Mouse (Mus musculus): ENCODE data around the gene Gdf10. TPM values are rescaled to one million over a fixed set of nuclear protein-coding genes. Genes with fewer than 3 reads are reported as not detected.

Gene Gdf10
- polyA plus RNA-seq, 1 experiment from 2014 or later: 9.4 TPM

- no peak overlapping the region for H3K4me2 ChIP-seq (replicated peaks)
- ATAC-seq: no peak
- WGBS: 77% methylated on average over 6 of the region's 6 CpGs
- H3K4me1 ChIP-seq (replicated peaks): no peaks in the 10 kb centered on the region
- H3K27ac ChIP-seq: no peak overlapping the region
- no peak overlapping the region for H3K9ac ChIP-seq
- H3K4me3 ChIP-seq (replicated peaks): no peak overlapping the region
- no peaks in the 10 kb centered on the region for H3K9me3 ChIP-seq
- no peaks in the 10 kb centered on the region for H3K36me3 ChIP-seq
- H3K27me3 ChIP-seq (replicated peaks): no peaks in the 10 kb centered on the region
These were observed 22.7 kb downstream of the Gdf10 start for GRCm38 (mm10) chr14:33946125-33946524.

GRCm38 (mm10) chr14:33952233-33952981 is 29.0 kb downstream of the Gdf10 start:
- Histone ChIP-seq H3K4me2 (replicated peaks) (no peak overlapping the region), H3K9me3 (no peaks in the 10 kb centered on the region), H3K27me3 (replicated peaks) (no peaks in the 10 kb centered on the region), H3K4me1 (replicated peaks) (no peaks in the 10 kb centered on the region), H3K27ac (no peak overlapping the region), H3K9ac (no peak overlapping the region), H3K4me3 (replicated peaks) (no peak overlapping the region), H3K36me3 (no peaks in the 10 kb centered on the region)
- ATAC-seq: no peak
- WGBS: 43% methylated on average over 6 of the region's 6 CpGs

DNA sequence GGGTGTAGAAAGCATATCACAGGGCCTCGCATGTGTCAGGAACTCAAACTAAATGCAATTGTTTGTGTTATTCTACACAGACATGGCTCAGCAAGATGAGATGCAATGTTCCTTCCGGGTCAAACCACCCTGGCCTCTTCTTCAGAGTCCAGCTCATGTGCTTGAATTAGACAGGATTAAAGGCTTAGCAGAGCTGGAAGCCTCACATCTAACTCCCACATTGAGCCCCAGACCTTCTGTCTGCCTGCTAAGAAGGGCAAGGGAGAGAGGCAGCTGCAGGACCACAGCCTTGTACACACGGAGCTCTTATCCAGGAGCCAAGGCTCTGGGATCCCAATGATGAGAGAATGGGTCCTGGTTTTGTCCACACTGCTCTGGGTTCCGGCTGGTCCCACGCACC is 30.4 kb downstream of the Gdf10 start, which contains the start of gene Rbp3:
Gene Rbp3 (plus strand): TSS at position 243 of the 400 bp plus-strand sequence.
- H3K4me2 ChIP-seq (replicated peaks): no peak within 1 kb of the TSS
- no peak within 1 kb of the TSS for H3K9ac ChIP-seq
- no peaks in the 10 kb centered on the region for H3K27me3 ChIP-seq (replicated peaks)
- 83% methylated on average over 5 of the region's 5 CpGs for WGBS
- no peaks in the 10 kb centered on the region for H3K9me3 ChIP-seq
- H3K36me3 ChIP-seq: no peaks in the 10 kb centered on the region
- no peaks in the 10 kb centered on the region for H3K4me1 ChIP-seq (replicated peaks)
- H3K27ac ChIP-seq: no peak within 1 kb of the TSS
- ATAC-seq: no peak
- H3K4me3 ChIP-seq (replicated peaks): no peak within 1 kb of the TSS

GRCm38 (mm10) chr14:33956055-33956454 is 32.7 kb downstream of the Gdf10 start:
- Histone ChIP-seq H3K4me1 (replicated peaks) (no peaks in the 10 kb centered on the region), H3K4me3 (replicated peaks) (no peak overlapping the region), H3K27ac (no peak overlapping the region), H3K36me3 (no peaks in the 10 kb centered on the region), H3K4me2 (replicated peaks) (no peak overlapping the region), H3K9ac (no peak overlapping the region), H3K9me3 (no peaks in the 10 kb centered on the region), H3K27me3 (replicated peaks) (no peaks in the 10 kb centered on the region)
- 76% methylated on average over 13 of the region's 13 CpGs for WGBS
- no peak for ATAC-seq

- H3K9me3 ChIP-seq: no peaks in the 10 kb centered on the region
- no peaks in the 10 kb centered on the region for H3K4me1 ChIP-seq (replicated peaks)
- H3K27me3 ChIP-seq (replicated peaks): no peaks in the 10 kb centered on the region
- no peaks in the 10 kb centered on the region for H3K36me3 ChIP-seq
- H3K4me2 ChIP-seq (replicated peaks): no peak overlapping the region
- H3K9ac ChIP-seq: no peak overlapping the region
- no peak overlapping the region for H3K27ac ChIP-seq
- WGBS: 88% methylated on average over 4 of the region's 4 CpGs
- no peak for ATAC-seq
- H3K4me3 ChIP-seq (replicated peaks): no peak overlapping the region
These were observed 34.8 kb downstream of the Gdf10 start for GRCm38 (mm10) chr14:33958186-33958585.

DNA sequence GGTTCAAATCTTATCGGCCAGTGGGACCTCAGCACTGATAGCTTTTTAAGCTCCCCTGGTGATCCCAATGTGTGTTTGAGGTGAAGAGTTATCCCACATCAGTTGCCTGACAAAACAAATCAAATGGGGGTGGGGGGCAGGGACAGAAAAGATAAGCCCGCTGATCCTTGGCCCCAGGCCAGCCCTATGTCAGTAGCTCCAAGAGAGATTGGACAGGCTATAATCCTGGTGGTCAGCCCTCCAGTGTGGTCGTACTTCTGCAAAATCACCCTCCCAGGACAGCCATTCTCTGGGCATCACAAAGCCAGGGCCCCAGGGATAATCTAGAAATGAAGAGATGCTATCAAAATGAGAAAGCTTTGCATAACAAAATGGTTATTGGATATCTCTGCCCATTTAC is 35.5 kb downstream of the Gdf10 start:
- Histone ChIP-seq H3K9ac (no peak overlapping the region), H3K27me3 (replicated peaks) (no peaks in the 10 kb centered on the region), H3K4me2 (replicated peaks) (no peak overlapping the region), H3K4me1 (replicated peaks) (no peaks in the 10 kb centered on the region), H3K9me3 (no peaks in the 10 kb centered on the region), H3K4me3 (replicated peaks) (no peak overlapping the region), H3K27ac (no peak overlapping the region), H3K36me3 (no peaks in the 10 kb centered on the region)
- 59% methylated on average over 3 of the region's 3 CpGs for WGBS
- no peak for ATAC-seq

- Histone ChIP-seq H3K27me3 (replicated peaks) (no peaks in the 10 kb centered on the region), H3K27ac (no peak overlapping the region), H3K36me3 (no peaks in the 10 kb centered on the region), H3K4me2 (replicated peaks) (no peak overlapping the region), H3K9me3 (no peaks in the 10 kb centered on the region), H3K4me3 (replicated peaks) (no peak overlapping the region), H3K9ac (no peak overlapping the region), H3K4me1 (replicated peaks) (no peaks in the 10 kb centered on the region)
- no peak for ATAC-seq
- 16% methylated on average over 9 of the region's 9 CpGs for WGBS
These were observed 36.0 kb downstream of the Gdf10 start for GRCm38 (mm10) chr14:33959341-33959740.

- Histone ChIP-seq H3K36me3 (no peaks in the 10 kb centered on the region), H3K4me1 (replicated peaks) (no peaks in the 10 kb centered on the region), H3K4me2 (replicated peaks) (no peak overlapping the region), H3K27ac (no peak overlapping the region), H3K9ac (no peak overlapping the region), H3K4me3 (replicated peaks) (no peak overlapping the region), H3K27me3 (replicated peaks) (no peaks in the 10 kb centered on the region), H3K9me3 (no peaks in the 10 kb centered on the region)
- 64% methylated on average over 7 of the region's 7 CpGs for WGBS
- no peak for ATAC-seq
These were observed 42.3 kb downstream of the Gdf10 start for GRCm38 (mm10) chr14:33965675-33966074.

DNA sequence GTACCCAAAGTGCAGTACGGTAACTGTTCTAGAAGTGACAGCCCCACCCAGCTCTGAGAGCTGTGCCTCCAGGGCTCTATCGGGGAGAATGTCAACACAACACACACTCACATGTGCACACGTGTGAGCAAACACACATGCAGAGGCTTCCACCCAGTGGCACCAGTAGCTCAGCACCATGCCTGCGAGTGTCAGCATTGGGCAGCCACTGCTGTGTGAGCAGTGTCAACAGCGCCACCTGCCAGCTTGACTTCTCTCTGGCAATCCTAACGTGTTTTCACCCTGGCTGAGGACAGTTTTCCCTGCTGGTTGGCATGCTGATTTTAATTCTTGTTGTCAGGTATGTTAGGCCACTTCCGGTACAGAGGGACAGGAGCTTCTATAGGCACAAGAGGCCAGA is 49.3 kb downstream of the Gdf10 start:
- Histone ChIP-seq H3K27me3 (replicated peaks) (no peaks in the 10 kb centered on the region), H3K4me2 (replicated peaks) (no peak overlapping the region), H3K4me3 (replicated peaks) (no peak overlapping the region), H3K27ac (no peak overlapping the region), H3K36me3 (no peaks in the 10 kb centered on the region), H3K9me3 (no peaks in the 10 kb centered on the region), H3K4me1 (replicated peaks) (no peaks in the 10 kb centered on the region), H3K9ac (no peak overlapping the region)
- 47% methylated on average over 7 of the region's 7 CpGs for WGBS
- no peak for ATAC-seq

DNA sequence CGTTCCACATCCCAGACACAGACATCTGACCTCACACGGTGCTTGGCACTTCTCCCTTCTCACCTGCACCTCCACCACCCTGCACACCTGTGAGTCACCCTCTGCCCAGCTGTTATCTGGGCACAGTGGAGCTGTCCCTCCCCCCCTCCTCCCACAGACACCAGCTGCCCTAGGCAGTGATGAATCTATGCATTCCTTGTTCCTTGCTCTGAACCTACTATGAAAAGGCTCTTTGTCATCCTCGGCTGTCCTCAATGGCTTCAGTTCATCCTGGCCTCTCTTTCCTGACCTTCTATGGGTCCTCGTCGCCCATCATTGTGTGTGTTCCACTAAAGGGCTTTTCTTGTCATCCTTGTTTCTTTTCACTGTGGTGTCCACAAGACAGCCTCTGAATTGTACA is 51.4 kb downstream of the Gdf10 start:
- no peak overlapping the region for H3K4me3 ChIP-seq (replicated peaks)
- H3K4me2 ChIP-seq (replicated peaks): no peak overlapping the region
- no peaks in the 10 kb centered on the region; the same call in 1 of the 2 replicates for H3K27me3 ChIP-seq (replicated peaks)
- H3K9ac ChIP-seq: no peak overlapping the region
- H3K36me3 ChIP-seq: no peaks in the 10 kb centered on the region
- 0 out of 2 replicates have a peak, but pooled peaks cover 7% of the 10 kb centered on the region for H3K4me1 ChIP-seq (replicated peaks)
- H3K27ac ChIP-seq: no peak overlapping the region
- WGBS: 70% methylated on average over 5 of the region's 5 CpGs
- ATAC-seq: no peak
- H3K9me3 ChIP-seq: no peaks in the 10 kb centered on the region

DNA sequence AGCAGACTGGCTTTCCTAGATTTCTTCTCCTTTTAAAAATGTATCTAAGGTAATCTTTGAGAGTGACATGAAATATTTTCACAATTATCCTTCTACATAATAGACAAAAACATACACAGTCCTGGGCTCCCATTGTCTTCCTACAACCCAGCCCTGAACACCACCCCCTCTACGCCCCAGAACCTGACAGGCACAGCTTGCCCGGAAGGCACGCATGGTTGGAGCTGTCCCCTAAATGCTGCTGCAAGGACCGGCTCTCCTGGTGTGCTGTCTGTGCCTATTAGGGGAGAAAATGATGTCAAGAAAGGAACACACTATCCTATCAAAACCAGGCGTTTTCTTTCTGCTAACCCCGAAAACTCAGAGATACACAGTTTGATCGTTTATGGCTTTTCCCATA is 54.4 kb downstream of the Gdf10 start:
- 41% methylated on average over 7 of the region's 7 CpGs for WGBS
- no peak overlapping the region; the same call in 1 of the 2 replicates for H3K4me2 ChIP-seq (replicated peaks)
- ATAC-seq: no peak

DNA sequence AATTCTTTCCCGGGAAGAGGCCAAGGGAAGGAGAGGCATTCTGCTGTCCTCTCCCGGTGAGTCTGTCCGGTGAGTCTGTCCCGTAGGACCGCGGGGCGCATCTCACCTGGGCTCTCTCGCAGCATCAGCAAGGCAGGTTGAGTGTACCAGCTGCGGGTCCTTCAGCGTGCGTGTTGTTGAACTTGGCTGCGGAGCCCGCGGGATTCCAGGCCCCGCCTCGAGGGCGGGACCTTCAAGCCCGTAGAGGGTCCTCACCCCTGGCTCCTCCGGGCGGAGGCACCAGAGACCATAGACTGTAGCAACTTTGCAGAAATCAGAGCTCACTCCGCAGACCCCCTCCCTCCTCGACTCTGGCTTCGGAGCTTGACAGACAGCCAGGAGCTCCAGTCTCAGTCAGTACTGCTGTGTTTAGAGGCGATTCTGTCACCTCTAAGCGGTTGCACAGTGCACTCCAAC is 55.2 kb downstream of the Gdf10 start, which contains the start of gene Zfp488:
Gene Zfp488 (minus strand): TSS at position 161 of the 456 bp plus-strand sequence.
- Histone ChIP-seq H3K4me2 (replicated peaks) (peak within 1 kb of the TSS; percentile 80), H3K36me3 (no peaks in the 10 kb centered on the region), H3K27ac (no peak within 1 kb of the TSS), H3K9me3 (no peaks in the 10 kb centered on the region), H3K4me1 (replicated peaks) (0 out of 2 replicates have a peak, but pooled peaks cover 7% of the 10 kb centered on the region), H3K4me3 (replicated peaks) (peak within 1 kb of the TSS; percentile 37), H3K27me3 (replicated peaks) (no peaks in the 10 kb centered on the region; the same call in 1 of the 2 replicates), H3K9ac (peak within 1 kb of the TSS; percentile 36)
- WGBS: 3% methylated on average over 25 of the region's 25 CpGs
- ATAC-seq: no peak

More for the DNA sequence above, 54.4 kb downstream of the Gdf10 start:
- Histone ChIP-seq H3K36me3 (no peaks in the 10 kb centered on the region), H3K27ac (no peak overlapping the region), H3K9ac (no peak overlapping the region), H3K27me3 (replicated peaks) (no peaks in the 10 kb centered on the region; the same call in 1 of the 2 replicates), H3K4me3 (replicated peaks) (no peak overlapping the region), H3K4me1 (replicated peaks) (0 out of 2 replicates have a peak, but pooled peaks cover 7% of the 10 kb centered on the region), H3K9me3 (no peaks in the 10 kb centered on the region)
